Mouse (Mus musculus) liver, postnatal 0 days (tissue): ENCODE data around the gene Adcy7. TPM values are rescaled to one million over a fixed set of nuclear protein-coding genes. Genes with fewer than 3 reads are reported as not detected.

Source experiments
- ATAC-seq: fragments of 200-750 bp; cut with Nextera tagmentation; 2 replicates; pipeline ENCODE4 v1.8.0; 2017; ENCODE audit warnings: mild to moderate bottlenecking, moderate library complexity
- DNase-seq: peaks from one replicate; pipeline ENCODE4 v3.0.0-alpha.2; 2016
- H3K27ac ChIP-seq: fragments of 300-500 bp; sonication (generic); 2 replicates; pipeline ENCODE4 v1.5.1; 2014; ENCODE audit warnings: antibody characterized with exemption, moderate library complexity, mild to moderate bottlenecking, low read depth
- H3K27me3 ChIP-seq: fragments of 300-500 bp; sonication (generic); 2 replicates; pipeline ENCODE4 v1.6.1; 2014; ENCODE audit warnings: low read length, control low read depth, mixed read lengths; ENCODE audit not compliant: insufficient read depth
- H3K36me3 ChIP-seq: fragments of 300-500 bp; sonication (generic); replicated peaks from 2 replicates; pipeline ENCODE4 v1.6.1; 2014; ENCODE audit warnings: mild to moderate bottlenecking, control low read depth, low read length, moderate library complexity, mixed read lengths; ENCODE audit not compliant: insufficient read depth
- H3K4me1 ChIP-seq: fragments of 300-500 bp; sonication (generic); 2 replicates; pipeline ENCODE4 v1.6.1; 2014; ENCODE audit warnings: antibody characterized with exemption, mild to moderate bottlenecking, control low read depth; ENCODE audit not compliant: insufficient read depth
- H3K4me2 ChIP-seq: fragments of 300-500 bp; sonication (generic); 2 replicates; pipeline ENCODE4 v1.6.1; 2014; ENCODE audit warnings: low read depth, mild to moderate bottlenecking, low read length, moderate library complexity, mixed read lengths
- H3K4me3 ChIP-seq: fragments of 300-500 bp; sonication (generic); 2 replicates; pipeline ENCODE4 v1.5.1; 2014; ENCODE audit warnings: low read depth, low read length
- H3K9ac ChIP-seq: fragments of 300-500 bp; sonication (generic); replicated peaks from 2 replicates; pipeline ENCODE4 v1.6.1; 2014; ENCODE audit warnings: mild to moderate bottlenecking, moderate library complexity
- H3K9me3 ChIP-seq: fragments of 300-500 bp; sonication (generic); 2 replicates; pipeline ENCODE4 v1.6.1; 2016; ENCODE audit warnings: mild to moderate bottlenecking, control low read depth, low read length, mixed read lengths
- CTCF ChIP-seq: sonication (generic); IDR thresholded peaks from 2 replicates; pipeline ENCODE4 v1.5.1; 2016; ENCODE audit warnings: antibody characterized with exemption, low read depth
- EP300 ChIP-seq: IDR thresholded peaks from 2 replicates; pipeline ENCODE4 v1.6.1; 2016; ENCODE audit warnings: antibody characterized with exemption, low read depth, mild to moderate bottlenecking
- WGBS: fragments of 180-500 bp; shearing (Covaris S2); extraction: QIAGEN DNeasy Blood & Tissue Kit; methylation state at CpG from one replicate; pipeline ENCODE4 v1.1.7; 2014; ENCODE audit not compliant: insufficient replicate concordance; 5-methylcytosine and 5-hydroxymethylcytosine counted together
- polyA plus RNA-seq: library from polyadenylated mRNA; unstranded; fragments of >200 nt; fragmentation: Nextera tagmentation; extraction: Ambion mirVana; gene quantifications from 2 replicates; pipeline ENCODE4 v1.2.1, GENCODE M21; 2015

The Adcy7 gene
- polyA plus RNA-seq, 1 experiment from 2014 or later, result 8.4 TPM

DNA sequence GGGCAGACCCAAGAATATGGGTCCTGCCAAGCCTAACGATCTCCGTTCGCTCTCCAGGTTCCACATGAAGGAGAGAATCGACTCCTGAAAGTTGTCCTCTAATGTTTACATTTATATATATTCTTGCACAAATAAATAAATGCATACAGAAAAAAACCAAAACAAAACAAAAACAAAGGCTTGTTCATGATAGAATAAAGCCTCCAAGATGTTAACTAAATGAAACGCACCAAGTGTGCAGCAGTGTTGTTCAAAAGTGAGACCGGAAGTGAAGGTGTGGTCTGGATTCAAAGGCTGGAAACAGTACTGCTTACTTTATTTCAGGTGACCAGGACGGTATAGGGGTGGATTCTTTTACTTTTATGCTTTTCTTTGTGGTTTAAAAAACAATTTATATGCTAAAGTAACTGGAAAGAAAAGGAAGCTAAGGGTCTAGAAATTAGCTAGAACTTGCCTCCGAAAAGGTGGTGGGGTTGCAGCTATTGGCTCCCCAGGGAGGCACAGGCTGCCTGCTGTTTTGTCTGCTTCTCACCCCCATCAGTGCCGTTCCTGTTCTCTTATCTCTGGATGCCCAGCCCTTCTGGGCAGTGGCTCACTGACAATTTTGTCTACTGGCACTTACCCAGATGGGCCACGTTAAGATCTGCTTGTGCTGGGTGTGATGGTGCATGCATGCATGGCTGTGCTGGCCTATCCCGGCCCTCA, 90.4 kb downstream of the Adcy7 start:
- Histone ChIP-seq H3K9ac (peak overlapping the region; percentile 100), H3K27ac (peak overlapping the region; percentile 91), H3K27me3 (no peaks in the 10 kb centered on the region), H3K4me1 (peaks cover 24% of the 10 kb centered on the region), H3K36me3 (peaks cover 20% of the 10 kb centered on the region), H3K4me3 (peak overlapping the region; percentile 99), H3K9me3 (no peaks in the 10 kb centered on the region), H3K4me2 (peak overlapping the region; percentile 95)
- no peak for TF ChIP-seq CTCF
- peak; percentile 83 for TF ChIP-seq EP300
- peak; percentile 70 for DNase-seq
- ATAC-seq, result peak; percentile 84
- WGBS, result 17% methylated on average over 11 of the region's 11 CpGs

GRCm38 (mm10) chr8:88369221-88369620, 97.0 kb downstream of the Adcy7 start:
- no peak overlapping the region for H3K4me3 ChIP-seq
- H3K36me3 ChIP-seq, result no peaks in the 10 kb centered on the region
- H3K9me3 ChIP-seq, result no peaks in the 10 kb centered on the region
- DNase-seq (peak; percentile 33), ATAC-seq (peak; percentile 21; the same call in 1 of the 2 replicates)
- no peak for TF ChIP-seq EP300
- peak; percentile 49 for TF ChIP-seq CTCF
- no peaks in the 10 kb centered on the region for H3K4me1 ChIP-seq
- H3K27ac ChIP-seq, result no peak overlapping the region
- H3K4me2 ChIP-seq, result no peak overlapping the region
- WGBS, result 15% methylated on average over 6 of the region's 6 CpGs
- 0 out of 2 replicates have a peak, but pooled peaks cover 4% of the 10 kb centered on the region for H3K27me3 ChIP-seq
- H3K9ac ChIP-seq, result no peak overlapping the region

GRCm38 (mm10) chr8:88369805-88370204, 97.6 kb downstream of the Adcy7 start:
- no peak for ATAC-seq
- H3K4me1 ChIP-seq, result no peaks in the 10 kb centered on the region
- WGBS, result 79% methylated on average over 3 of the region's 3 CpGs
- no peaks in the 10 kb centered on the region for H3K9me3 ChIP-seq
- DNase-seq, result no peak
- H3K27ac ChIP-seq, result no peak overlapping the region
- H3K4me2 ChIP-seq, result no peak overlapping the region
- H3K27me3 ChIP-seq, result 0 out of 2 replicates have a peak, but pooled peaks cover 4% of the 10 kb centered on the region
- H3K4me3 ChIP-seq, result no peak overlapping the region
- TF ChIP-seq CTCF (no peak), EP300 (no peak)
- no peak overlapping the region for H3K9ac ChIP-seq
- no peaks in the 10 kb centered on the region for H3K36me3 ChIP-seq

GRCm38 (mm10) chr8:88371522-88371921, 99.3 kb downstream of the Adcy7 start:
- TF ChIP-seq CTCF (no peak), EP300 (no peak)
- Histone ChIP-seq H3K4me3 (no peak overlapping the region), H3K36me3 (no peaks in the 10 kb centered on the region), H3K4me2 (no peak overlapping the region), H3K27me3 (0 out of 2 replicates have a peak, but pooled peaks cover 4% of the 10 kb centered on the region), H3K9me3 (no peaks in the 10 kb centered on the region), H3K9ac (no peak overlapping the region), H3K27ac (no peak overlapping the region), H3K4me1 (no peaks in the 10 kb centered on the region)
- 63% methylated on average over 2 of the region's 2 CpGs for WGBS
- ATAC-seq (no peak), DNase-seq (no peak)

GRCm38 (mm10) chr8:88376836-88377582, 104.8 kb downstream of the Adcy7 start:
- Histone ChIP-seq H3K9me3 (no peaks in the 10 kb centered on the region), H3K27ac (no peak overlapping the region), H3K4me1 (peaks cover 3% of the 10 kb centered on the region), H3K9ac (no peak overlapping the region), H3K4me3 (no peak overlapping the region), H3K27me3 (0 out of 2 replicates have a peak, but pooled peaks cover 4% of the 10 kb centered on the region), H3K4me2 (no peak overlapping the region), H3K36me3 (no peaks in the 10 kb centered on the region)
- DNase-seq, result no peak
- TF ChIP-seq CTCF (no peak), EP300 (no peak)
- no peak for ATAC-seq
- 67% methylated on average over 19 of the region's 19 CpGs for WGBS

Other genes with a start within 250 kb of the Adcy7 start
- gene Cnep1r1, start 153.6 kb upstream of the Adcy7 start, polyA plus RNA-seq, result 17.4 and 19.1 TPM in 2 replicates
- 13.2 and 14.1 TPM in 2 replicates for gene Heatr3, start 134.5 kb upstream of the Adcy7 start, polyA plus RNA-seq
- gene Tent4b, start 73.2 kb upstream of the Adcy7 start, polyA plus RNA-seq, result 4.6 and 4.8 TPM in 2 replicates
- gene Brd7, start 89.8 kb downstream of the Adcy7 start, polyA plus RNA-seq, result 25.3 and 29.1 TPM in 2 replicates
- gene Nkd1, start 249.0 kb downstream of the Adcy7 start, polyA plus RNA-seq, result 2.5 and 2.9 TPM in 2 replicates